Mouse (Mus musculus) c-Kit-negative CD71-positive TER-119-positive erythroid progenitor cells, embryonic 14.5 days (primary cell): ENCODE results near the gene Hddc3.
A peak's percentile ranks its signal among the peaks of the same experiment; 100 is the strongest.
"Not testable (repeated sequence)": the region's sequence is repeated elsewhere in the genome, so short reads cannot be mapped to it uniquely, and the experiment has no call there.

Source experiments
- DNase-seq: peaks from one replicate; pipeline ENCODE4 v3.0.0-alpha.2; 2013; ENCODE audit warnings: low read depth, low spot score

Gene Hddc3

DNA sequence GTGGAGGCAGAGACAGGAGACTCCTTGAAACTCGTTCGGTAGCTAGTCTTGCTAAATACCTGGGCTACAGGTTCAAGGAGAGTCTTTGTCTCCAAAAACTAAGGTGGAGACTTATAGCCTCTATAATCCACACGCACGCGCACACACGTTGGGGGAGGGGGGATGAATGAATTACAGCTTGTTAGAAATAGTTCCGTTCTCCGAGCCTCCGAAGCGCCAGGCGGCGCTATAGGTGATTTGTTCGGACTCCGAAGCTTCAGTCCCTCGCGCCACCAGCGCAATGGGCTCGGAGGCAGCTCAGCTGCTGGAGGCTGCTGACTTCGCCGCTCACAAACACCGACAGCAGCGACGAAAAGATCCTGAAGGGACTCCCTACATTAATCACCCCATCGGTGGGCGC lies at the start of gene Hddc3:
TSS of gene Hddc3 (plus strand) at position 247 of the 400 bp plus-strand sequence.
- peak; percentile 78 for DNase-seq

DNA sequence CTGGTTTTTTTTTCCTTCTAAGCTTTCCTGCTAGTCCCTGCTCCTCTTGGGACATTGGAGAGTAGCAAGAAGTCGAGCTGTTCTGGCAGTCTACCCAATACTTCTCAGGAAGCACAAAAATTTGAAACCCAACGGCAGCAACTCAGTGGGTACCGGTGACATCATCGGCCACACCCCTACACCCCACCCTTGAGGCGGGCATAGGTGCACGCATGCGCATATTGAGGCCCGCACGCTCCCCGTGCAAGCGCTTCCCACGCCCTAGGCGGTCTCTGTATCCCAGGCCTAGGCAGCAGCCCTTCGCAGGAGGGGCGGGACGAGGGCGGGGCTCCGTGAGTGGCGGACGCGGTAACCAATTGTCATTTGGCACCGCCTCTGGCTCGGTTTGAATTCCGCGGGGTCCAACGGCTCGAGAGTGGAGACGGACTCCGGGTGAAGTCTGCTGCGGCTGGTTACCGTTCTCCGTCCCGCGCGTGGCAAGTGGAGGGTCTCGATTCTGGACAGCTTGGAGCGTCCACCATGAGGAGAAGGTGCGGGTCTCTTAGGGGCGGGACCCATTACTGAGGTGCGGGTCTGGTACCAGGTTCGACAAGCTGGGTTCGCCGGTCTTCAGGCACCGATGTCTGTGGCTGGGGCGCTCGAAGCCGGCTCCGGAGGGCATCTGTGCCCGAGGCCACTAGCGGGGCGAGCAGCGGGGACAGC lies 48.7 kb upstream of the Hddc3 start, which contains the start of gene Prc1:
TSS of gene Prc1 (plus strand) at position 389 of the 702 bp plus-strand sequence.
- DNase-seq, result peak; percentile 98

- no peak for DNase-seq
Measured at GRCm38 (mm10) chr7:80294764-80295648, 47.9 kb upstream of the Hddc3 start.

GRCm38 (mm10) chr7:80296462-80296861 lies 46.4 kb upstream of the Hddc3 start:
- no peak for DNase-seq

GRCm38 (mm10) chr7:80297041-80297440 lies 45.9 kb upstream of the Hddc3 start:
- DNase-seq, result no peak

- DNase-seq, result no peak
Measured at GRCm38 (mm10) chr7:80298754-80299153, 44.1 kb upstream of the Hddc3 start.

DNA sequence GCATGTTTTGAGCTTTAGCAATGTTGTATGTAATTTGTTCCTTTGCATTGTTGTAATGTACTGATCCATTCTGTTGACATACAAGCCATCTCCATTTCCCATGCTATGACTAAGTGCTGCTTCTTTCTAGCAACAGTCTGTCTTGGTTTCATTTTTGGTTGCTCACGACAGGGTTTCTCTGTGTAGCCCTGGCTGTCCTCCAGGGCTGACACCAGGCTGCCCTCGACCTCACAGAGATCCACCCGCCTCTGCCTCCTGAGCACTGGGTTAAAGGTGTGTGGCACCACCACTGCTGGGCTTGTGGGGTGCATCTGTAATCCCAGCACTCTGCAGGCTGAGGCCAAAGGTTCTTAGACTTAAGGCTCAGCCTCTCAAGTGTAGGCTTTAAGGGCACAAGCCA lies 43.3 kb upstream of the Hddc3 start:
- no peak for DNase-seq

- DNase-seq, result no peak
Measured at GRCm38 (mm10) chr7:80301522-80301921, 41.4 kb upstream of the Hddc3 start.

DNA sequence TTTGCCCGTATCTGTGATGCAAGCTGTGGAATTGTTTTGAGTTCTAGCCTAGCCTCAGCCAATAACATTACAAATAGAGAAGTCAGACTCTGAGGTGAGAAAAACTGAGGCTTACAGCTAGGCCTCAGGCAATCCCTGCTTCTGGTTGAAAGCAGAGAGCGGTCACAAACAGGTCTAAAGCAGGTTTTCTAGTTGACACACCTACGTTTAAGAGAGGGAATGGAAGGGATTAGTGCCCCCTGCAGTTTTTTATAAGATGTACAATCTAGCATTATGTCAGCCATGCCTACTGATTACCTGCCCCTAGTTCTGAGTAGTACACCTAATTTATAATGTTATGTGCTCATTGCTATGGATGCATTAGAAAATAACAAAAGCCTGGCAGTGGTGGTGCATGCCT lies 35.1 kb upstream of the Hddc3 start:
- no peak for DNase-seq

GRCm38 (mm10) chr7:80310771-80311170 lies 32.1 kb upstream of the Hddc3 start:
- DNase-seq, result no peak

- no peak for DNase-seq
Measured at GRCm38 (mm10) chr7:80315733-80316132, 27.2 kb upstream of the Hddc3 start.

GRCm38 (mm10) chr7:80317439-80318115 lies 25.3 kb upstream of the Hddc3 start:
- DNase-seq, result no peak

GRCm38 (mm10) chr7:80318670-80319069 lies 24.2 kb upstream of the Hddc3 start:
- DNase-seq, result no peak

DNA sequence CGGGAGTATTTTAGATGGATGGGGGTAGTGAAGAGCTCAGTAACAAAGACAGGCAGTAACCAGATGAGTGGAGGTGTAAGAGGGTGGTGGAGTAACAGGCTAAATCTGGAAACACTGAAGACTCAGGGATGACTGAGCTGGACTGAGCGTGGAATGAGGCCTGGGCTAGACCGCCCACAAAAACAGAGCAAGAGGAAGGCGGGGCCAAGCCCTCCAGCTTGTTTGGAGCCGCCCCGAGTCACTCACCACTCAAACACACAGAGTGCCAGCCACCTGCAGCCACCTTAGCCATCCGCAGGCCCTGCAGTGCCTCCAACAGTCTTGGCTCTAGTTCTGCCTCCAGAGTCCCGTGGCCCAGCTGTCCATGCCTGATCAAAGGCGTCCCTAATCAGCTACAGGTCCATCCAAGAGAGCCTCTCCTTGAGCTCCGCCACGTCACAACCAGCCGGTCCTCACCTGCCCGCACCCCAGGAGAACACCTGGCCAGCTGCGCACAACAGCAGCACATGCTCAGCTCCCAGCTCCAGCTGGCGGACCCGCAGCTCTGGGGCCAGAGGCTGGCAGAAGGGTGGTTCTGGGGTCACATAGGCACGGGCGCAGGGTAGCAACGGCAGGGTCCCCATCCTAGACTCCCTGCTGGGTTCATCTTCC lies 22.9 kb upstream of the Hddc3 start:
- no peak for DNase-seq

DNA sequence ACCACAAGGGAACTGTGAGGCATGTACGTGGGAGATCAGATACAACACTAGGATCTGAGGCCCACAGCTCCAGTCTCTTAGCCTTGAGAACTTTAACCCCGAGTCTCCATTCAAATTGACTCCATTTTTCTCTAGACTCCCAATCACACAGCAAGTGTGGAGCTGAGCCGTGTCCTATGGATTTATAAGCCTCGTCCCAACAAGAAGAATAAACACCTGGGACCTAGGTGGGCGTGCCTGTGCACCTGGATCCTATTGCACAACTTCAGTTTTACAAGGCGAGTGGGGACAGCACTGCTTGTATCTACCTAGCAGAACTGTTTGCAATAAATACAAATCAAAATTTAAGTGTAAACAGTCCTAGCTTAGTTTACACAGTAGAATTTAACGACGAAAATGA lies 19.6 kb upstream of the Hddc3 start:
- no peak for DNase-seq

DNA sequence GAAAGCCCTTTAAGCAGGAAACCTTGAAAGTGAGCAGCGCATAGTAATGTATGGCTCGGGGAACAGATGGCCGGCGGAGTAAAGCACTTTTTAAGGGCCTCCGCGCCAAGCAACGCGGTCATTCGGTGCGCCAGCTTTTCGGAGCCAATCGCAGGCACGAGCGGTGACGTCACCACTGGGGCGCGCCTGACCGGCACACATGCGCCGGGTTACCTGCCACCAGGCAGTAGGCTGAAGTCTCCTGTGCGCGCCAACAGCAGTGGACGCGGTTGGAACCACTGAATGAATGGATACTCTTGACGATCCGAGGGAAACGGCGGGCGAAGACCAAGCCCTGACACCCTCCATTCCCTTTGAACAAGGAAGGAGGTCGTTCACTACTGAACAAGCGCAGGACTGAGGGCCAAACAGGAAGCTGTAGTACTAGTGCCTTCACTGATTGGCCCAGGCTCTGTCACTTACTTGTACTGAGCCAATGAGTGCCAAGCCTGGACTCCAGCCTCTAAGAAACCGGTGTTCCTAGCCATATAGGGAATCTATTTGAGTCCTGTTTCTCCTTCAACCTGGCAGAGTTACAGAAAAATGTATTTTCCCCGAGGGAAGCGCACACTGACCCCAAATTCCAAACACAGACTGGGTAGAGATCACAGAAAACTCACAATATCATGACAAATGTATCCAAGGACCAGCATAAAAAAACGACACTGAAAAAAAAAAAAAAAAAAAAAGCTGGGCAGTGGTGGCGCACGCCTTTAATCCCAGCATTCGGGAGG lies 18.7 kb upstream of the Hddc3 start, which contains the start of gene Rccd1:
TSS of gene Rccd1 (minus strand) at position 412 of the 773 bp plus-strand sequence.
- DNase-seq, result peak; percentile 90

- DNase-seq, result not testable (repeated sequence)
Measured at GRCm38 (mm10) chr7:80324816-80325119, 18.1 kb upstream of the Hddc3 start.

GRCm38 (mm10) chr7:80325292-80325868 lies 17.5 kb upstream of the Hddc3 start:
- DNase-seq, result no peak

DNA sequence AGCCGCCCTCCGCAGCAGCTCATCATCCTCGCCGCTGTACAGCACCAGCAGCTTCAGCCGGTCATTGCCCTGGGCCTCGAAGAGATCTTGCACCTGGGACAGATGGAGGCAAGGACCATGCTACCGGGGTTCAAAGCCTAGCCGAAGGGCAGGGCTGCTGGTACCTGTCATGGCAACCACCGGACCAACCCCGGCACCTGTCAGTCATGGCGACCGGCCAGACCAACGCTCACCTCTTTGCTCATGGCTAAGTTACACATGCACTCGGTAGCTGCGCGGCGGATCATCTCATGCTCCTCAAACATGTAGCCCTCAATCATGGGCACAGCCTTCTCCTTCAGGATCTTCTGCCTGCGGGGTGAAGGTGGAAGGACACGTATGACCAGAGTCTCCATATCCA lies 16.8 kb upstream of the Hddc3 start:
- no peak for DNase-seq

DNA sequence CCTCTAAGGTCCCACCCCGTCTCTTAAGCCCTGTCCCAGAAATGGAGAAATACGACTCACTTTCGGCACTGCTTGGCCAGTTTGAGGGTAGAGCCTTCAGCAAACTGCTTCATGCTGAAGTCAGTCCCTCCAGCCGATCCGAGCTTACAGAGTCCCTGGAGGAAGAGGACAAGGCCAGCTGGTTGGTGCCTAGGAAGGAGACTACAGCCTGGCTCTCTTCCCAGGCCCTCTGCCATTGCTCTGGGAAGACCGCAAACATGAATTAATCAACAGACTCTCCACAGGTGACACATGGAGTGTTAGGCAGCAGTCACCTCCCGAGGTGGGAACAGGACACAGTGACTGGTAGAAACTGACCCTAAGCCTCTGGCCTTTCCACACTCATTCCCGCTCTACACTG lies 12.6 kb upstream of the Hddc3 start:
- DNase-seq, result no peak

DNA sequence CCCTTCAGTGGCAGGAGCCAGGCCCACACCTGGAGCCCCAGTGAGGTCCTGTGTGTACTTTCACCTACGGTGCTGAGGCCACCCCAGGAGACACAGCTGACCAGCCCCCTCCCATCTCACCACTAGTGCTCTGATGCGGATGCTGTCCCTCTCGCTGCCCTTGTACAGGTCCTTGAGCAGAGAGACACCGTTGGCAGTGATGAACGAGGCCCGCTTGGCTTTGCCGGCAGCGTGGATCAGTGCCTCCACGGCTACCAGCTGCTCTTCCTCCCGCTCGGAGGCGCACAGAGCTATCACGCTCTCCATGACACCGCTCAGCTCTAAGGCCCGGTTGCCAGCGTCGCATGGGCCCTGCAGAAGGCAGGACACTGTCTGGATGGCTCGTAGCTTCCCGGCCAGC lies 11.5 kb upstream of the Hddc3 start:
- DNase-seq, result no peak
